In genomic region chr16:90027886-90028285, GRCm38 (mm10) we compare ENCODE assay signal across 15 mouse cellular contexts.
"Had no signal": no experiment of that assay in that cellular context is flagged by ENCODE, and none has a peak within 500 bp of the region (broad histone marks: within the 10 kb centered on the region; RNA-seq: fewer than 3 reads in every experiment).

No protein-coding gene starts in this region.

- H3K36me3 ChIP-seq: neural tube, embryonic 13.5 days had no signal

- H3K9ac ChIP-seq: limb, embryonic 13.5 days; liver, embryonic 14.5 days; midbrain, embryonic 12.5 days; neural tube, embryonic 13.5 days had no signal

- H3K27ac ChIP-seq: kidney, postnatal 0 days; limb, embryonic 13.5 days; liver, embryonic 14.5 days; midbrain, embryonic 12.5 days; neural tube, embryonic 13.5 days had no signal

- ATAC-seq: midbrain, embryonic 16.5 days had no signal

- H3K9me3 ChIP-seq: limb, embryonic 13.5 days; midbrain, embryonic 12.5 days; neural tube, embryonic 13.5 days had no signal

- H3K4me3 ChIP-seq: limb, embryonic 13.5 days; midbrain, embryonic 12.5 days; neural tube, embryonic 13.5 days had no signal

- DNase-seq: kidney, postnatal 36 days; layer of hippocampus, adult 9-11 months; layer of hippocampus, postnatal 36 days; lung, adult 18-20 months; retina, postnatal 1 day; right cerebral cortex, postnatal 4 days; spleen, adult 18-20 months; thymus, adult 18-20 months; thymus, postnatal 14 days had no signal

- H3K4me2 ChIP-seq: limb, embryonic 13.5 days; midbrain, embryonic 12.5 days; neural tube, embryonic 13.5 days had no signal

- H3K27me3 ChIP-seq: limb, embryonic 13.5 days; midbrain, embryonic 12.5 days; neural tube, embryonic 13.5 days had no signal

- H3K4me1 ChIP-seq: midbrain, embryonic 12.5 days had no signal
